Mouse (Mus musculus) lung, adult 2 months (tissue): ENCODE measurements around the gene Hcst.

Experiments used
- CTCF ChIP-seq: fragments of 200-500 bp; IDR thresholded peaks from 2 replicates; pipeline ENCODE4 v1.5.1; 2011; ENCODE audit warnings: mild to moderate bottlenecking, low read length, control low read depth; ENCODE audit not compliant: insufficient read depth
- POLR2A ChIP-seq: fragments of 200-500 bp; IDR thresholded peaks from 2 replicates; pipeline ENCODE4 v1.6.1; 2011; ENCODE audit warnings: low read depth, mild to moderate bottlenecking, control low read depth, low read length, borderline replicate concordance; ENCODE audit errors: extremely low read depth

- TF ChIP-seq POLR2A (no peak), CTCF (no peak)
These were observed 45.2 kb upstream of the Hcst start for GRCm38 (mm10) chr7:30464816-30465300.
